Mouse (Mus musculus) E14TG2a.4 (cell line): ENCODE measurements around the gene Cyp1a1.

ENCODE experiments used
- CTCF ChIP-seq: conservative IDR thresholded peaks from 2 replicates; pipeline ENCODE4 v1.5.1; 2014; ENCODE audit warnings: low read length
- NANOG ChIP-seq: IDR thresholded peaks from 2 replicates; pipeline ENCODE4 v1.6.1; 2014; ENCODE audit warnings: borderline replicate concordance, low read length, mixed read lengths
- POU5F1 ChIP-seq: IDR thresholded peaks from 2 replicates; pipeline ENCODE4 v1.6.1; 2014; ENCODE audit warnings: low read length, borderline replicate concordance

DNA sequence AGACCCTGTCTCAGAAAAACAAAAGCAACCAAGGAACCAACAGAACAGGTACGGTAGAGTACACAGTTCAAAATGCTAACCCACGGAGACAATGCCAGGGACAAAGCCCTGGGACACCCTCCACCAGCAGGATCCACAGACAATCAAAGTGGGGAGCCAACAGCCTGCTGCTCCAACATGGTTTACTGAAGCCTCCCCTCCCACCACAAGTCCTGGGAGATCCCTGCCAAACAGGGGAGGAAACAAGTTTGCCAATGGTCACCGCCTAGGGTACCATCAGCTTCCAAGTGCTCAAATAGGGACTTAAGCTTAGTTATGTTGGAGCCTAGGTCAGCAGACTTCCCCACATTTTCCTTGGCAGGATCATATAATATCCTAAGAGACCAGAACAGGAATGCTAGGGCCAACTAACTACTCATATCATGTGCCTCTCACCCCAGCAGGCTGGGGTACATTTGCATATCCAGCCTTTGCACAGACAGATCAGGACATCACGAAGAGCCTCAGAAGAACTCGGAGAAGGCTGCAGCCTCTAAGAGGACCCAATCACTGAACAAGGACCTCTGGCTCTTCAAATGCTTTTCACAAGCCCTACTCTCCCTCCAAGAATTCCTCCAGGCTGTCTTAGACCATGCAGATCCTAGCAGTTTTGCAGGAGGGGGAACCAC lies 47.9 kb upstream of the Cyp1a1 start:
- TF ChIP-seq CTCF (no peak), NANOG (no peak), POU5F1 (no peak)
